Mouse (Mus musculus) naive thymus-derived CD4-positive, alpha-beta T cell, adult 2 months (primary cell): ENCODE results near the gene Hsd3b1.
"Not testable (repeated sequence)": the region's sequence is repeated elsewhere in the genome, so short reads cannot be mapped to it uniquely, and the experiment has no call there.

Experiments used
- DNase-seq: peaks from one replicate; pipeline ENCODE4 v3.0.0-alpha.2; 2011; ENCODE audit warnings: low read depth

The Hsd3b1 gene

DNA sequence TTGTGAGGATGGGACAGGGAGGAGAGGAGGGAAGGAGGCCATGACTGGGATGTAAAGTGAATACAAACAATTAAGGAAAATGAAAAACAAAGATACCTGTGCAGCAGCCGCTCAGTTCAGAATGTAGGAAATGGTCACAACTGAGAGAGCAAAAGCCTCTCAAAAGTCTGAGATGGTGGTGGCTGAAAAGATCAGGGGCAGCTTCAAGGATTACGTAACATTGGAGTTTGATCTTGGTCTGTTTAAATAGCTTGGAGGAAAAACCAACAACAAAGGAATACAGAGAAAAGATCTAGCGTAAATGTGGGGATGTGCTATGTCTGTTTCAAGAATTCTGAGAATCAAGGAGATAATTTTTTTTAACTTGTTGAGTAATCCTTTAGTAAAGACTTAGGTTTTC lies at the start of gene Hsd3b1:
TSS of gene Hsd3b1 (minus strand) at position 219 of the 400 bp plus-strand sequence.
- DNase-seq, result no peak

DNA sequence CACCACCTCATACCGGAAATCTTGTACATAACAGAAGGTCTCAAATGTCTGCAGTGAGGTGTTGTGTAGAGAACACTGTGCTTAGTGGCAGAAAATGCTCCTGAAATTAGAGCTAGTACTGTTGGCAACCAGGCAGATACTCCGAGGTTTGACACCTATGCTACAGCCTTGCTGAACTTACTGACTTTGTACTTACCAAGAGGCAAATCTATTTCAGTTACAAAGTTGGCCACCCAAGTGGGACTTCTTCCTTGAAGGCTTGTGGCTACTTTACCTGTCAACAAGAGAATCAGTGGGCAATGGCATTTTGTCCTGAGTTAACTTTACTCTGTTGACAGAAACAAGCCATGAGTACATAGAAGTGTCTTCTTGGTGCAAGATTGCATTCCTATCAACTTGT lies 38.0 kb upstream of the Hsd3b1 start:
- no peak for DNase-seq

DNA sequence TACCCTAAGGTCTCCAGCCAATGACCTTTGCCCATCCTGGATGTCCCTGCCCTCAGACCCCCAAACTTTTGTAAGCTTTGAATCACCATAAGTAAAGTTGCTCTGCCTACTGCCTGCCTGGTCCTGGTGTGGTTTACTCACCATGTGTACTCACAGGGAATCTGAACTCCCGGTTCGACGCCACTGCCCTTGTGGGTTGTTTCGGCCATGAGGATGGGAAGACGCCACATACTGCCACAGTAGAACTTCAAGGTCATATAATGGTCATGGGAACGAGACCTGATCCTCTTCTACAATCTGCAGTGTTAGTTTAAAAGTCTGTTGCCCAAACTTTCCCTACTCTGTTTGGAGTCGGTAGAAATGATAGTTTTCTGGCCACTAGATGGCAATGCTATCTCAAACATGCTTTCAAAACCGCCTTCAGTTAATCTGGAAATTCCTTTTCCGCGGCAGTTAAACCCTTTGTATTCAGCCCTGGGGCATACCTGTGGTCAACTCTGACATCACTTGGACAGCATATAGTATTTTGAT lies 35.5 kb upstream of the Hsd3b1 start:
- no peak for DNase-seq

DNA sequence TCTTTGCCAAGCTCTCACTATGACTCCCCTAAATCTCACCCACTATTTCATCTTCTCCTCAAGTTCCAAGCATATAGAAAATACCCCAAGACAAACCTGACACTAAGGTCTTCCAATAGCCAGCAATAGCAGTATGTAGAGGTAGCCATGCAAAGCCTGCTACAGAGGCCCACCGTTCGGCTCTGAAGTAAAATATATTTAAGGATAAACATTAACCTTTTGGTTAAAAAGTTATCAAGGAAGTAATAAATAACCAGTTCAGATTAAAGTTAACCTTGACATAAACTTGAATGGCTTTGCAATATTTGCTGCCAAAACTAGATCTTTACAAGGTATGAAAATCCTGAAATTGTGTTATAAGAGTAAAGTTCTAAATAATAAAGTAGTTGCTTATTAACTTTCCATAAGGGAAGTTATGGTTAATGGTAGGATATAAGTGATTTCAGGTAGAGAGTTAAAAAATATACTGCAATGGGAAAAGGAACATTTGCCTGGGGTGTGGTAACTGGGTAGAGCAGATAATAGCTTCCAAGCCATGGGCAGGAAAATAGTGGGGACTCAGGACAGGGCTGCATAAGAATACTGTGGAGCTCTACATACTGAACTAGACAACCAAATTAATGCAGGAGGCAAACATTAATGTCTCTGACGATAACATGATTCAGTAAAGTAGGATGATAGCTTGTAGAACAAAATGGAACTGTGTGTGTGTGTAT lies 33.6 kb upstream of the Hsd3b1 start, which contains the start of gene Hao2:
TSS of gene Hao2 (minus strand) at position 183 of the 716 bp plus-strand sequence.
- DNase-seq, result no peak

DNA sequence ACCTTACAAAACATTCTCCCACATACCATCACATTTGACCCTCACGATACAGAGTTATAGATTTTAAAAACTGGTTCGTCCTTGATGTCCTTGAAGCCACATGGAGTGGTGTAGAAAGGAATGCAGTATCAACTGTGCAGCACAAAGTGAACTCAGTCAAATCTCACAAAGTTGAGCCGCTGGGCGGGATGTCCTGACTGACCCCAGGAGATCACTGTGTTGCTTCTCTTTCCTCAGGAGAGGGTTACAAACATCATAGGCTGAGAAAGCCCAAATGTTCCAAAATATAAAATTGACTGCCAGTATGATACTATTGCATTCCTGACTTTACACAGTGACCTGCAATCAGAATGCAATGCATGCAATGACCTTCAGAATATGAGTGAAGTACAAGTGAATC lies 30.8 kb upstream of the Hsd3b1 start:
- DNase-seq, result no peak

DNA sequence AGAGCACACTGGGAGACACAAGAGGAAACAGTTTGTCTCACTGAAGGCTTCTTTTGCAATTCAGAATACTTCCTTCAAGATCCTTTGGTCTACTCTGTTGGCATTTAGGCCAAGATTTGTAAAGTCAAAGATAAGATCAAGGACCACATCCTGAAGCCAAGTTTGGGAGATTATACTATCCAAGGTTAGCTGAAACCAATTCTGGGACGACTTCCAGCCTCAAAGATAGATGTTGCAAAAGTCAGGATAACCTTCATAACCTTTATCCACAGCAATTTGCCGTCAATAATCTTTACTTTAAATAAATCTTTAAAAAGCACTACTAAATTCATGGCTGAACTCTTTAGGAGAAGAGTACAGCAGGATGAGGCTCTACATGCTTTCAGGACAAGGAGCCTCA lies 28.6 kb upstream of the Hsd3b1 start:
- no peak for DNase-seq

DNA sequence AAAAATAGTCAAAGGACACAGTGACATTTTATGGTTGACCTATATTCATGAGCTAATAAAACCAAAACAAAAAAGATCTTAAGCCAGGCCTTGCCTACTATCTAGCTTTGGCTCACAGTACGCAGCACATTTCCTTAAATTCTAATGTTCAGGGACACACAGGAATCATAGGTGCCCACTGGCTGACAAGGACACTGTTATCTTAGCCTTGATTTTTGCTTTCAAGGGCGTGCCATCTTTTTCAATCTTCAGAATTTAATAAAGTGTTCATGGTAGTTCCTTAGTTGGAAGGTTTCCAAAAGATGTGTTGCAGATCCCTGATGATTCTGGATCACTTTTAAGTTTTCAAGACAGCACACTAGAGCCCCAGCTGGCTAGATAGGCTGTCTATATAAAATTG lies 21.2 kb upstream of the Hsd3b1 start:
- DNase-seq, result no peak

DNA sequence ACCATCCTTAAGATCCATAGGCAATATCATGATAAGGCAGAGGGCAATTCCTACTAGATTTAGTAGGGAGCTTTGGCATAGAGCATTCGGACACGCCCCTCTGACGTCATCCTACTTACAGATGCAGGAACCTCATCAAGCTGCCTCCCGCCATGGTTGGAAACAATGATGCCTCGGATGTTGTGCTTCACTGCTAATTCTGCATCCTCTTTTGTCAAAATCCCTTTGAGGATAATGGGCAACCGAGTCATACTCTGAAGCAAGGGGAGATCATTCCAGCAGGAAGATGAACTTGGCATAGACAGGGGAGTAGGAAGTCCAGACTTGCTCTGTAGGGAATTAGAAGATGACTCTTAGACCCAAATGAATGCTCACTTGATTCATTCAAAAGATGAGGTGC lies 20.6 kb upstream of the Hsd3b1 start:
- no peak for DNase-seq

DNA sequence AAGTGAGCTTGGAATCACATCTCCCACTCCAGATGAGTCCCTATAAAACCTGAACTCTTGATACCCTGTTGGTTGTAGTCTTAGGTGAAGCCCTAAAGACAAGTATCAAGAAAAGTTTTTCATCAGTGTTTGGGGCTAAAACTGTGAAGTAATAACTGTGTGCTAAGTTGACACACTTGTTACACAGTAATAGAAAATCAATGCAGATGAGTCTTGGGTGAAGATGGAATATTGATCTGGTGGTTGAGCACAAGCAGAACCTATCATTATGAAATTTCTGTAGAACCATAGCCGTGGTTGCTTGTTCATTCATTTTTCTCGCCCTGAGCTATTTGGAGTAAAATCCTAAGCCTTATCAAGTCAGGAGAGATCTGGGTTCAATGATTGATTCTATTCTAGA lies 8.6 kb upstream of the Hsd3b1 start:
- no peak for DNase-seq

DNA sequence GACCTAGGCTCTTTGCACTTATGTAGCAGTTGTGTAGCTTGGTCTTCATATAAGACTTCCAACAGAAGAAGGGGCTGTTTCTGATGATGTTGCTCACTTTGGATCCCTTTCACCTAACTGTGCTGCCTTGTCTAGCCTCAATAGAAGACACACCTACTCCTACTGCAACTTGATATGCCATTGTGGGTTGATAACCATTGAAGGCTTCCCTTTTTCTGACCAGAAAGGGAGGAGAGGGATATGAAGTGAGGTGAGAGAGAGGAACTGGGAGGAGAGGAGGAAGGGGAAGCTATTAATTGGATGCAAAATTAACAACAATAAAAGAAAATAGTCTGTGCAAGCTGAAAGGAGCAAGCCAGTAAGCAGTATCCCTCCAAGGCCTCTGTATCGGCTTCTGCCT lies 3.2 kb upstream of the Hsd3b1 start:
- DNase-seq, result no peak

DNA sequence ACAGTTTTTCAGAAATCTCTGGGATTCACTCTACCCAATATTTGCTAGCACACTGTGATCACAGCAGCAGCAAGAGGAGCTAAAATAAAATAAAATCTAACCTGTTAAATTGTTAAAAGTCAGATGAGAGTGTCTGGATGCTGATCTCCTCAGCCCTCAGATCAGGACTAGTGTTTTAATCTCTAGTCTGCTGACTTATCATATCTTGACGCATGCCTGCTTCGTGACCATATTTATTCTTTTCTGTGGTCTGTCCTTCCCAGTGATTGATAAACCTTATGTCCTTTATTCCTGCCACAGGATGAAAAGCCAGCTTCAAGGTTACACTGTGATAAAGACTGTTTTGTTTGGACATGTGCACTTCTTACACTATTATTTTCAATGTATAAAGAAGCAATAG lies 1.5 kb downstream of the Hsd3b1 start:
- no peak for DNase-seq

DNA sequence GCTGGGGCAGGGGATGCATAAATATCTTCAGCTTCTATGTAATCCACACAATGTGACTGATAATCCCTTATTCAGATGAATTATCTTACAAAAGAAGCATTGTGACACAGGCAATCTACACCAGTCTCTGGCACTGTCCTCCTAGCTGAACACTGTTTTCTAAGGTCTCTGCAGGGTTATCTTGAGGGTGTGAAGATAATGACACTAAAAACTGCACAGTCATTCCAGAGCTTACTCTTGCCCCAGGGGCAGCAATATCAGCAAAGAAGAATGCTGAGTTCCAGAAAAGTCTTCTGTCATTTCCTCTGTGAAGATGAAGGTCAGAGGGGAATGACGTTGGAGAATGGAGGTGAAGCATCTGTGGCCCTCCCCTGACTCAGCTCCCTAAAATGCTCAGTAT lies 2.7 kb downstream of the Hsd3b1 start:
- DNase-seq, result no peak

DNA sequence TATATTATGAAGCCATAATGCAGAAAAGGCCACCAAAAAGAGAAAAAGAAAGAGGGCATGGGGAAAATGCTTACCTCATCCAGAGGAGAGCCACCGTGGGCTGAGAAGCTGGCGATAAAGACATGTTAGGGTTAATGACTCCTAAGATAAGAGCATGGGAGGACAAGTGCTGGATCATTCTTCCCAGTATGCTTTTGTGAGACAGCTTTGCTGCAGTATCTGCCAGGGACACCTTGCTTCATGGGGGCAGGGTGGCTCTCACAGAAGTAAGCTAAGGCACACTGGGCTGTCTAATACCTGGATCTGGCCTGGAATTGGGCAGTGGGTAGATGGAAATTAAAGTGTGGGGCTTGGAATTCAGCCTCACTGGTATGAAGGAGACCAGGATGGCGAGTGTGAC lies 4.4 kb downstream of the Hsd3b1 start:
- no peak for DNase-seq

DNA sequence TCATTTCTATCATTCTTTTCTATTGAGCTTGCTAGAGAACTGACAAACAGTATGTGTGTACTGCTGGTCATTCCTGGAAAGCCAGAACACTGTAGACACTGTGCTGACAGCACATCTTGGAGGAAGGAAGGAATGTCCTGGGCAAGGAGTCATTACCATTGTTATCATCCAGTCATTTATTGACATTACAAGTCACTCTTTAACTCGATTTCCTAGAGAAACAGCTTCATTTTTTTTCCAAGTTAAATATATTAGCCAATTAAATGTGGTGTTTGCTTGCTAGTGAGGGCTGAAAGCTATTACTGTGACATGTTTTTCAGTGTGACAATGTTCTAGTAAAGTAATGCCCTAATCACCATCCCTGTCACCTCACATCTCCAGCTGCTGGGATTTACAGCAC lies 5.9 kb downstream of the Hsd3b1 start:
- no peak for DNase-seq

DNA sequence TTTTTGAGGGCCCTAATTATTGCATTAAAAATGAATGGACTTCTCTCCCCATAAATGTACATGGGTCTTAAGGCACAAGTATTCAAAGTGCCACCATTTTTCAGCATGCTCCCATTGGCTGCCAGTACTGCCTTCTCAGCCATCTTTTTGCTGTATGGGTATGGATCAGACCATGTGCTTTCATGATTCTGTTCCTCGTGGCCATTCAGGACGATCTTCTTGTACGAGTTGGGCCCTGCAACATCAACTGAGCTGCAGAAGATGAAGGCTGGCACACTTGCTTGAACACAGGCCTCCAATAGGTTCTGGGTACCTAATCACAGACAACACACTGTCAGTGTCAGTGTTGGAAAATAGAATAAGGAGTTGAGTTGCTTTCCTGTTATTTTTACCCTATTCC lies 6.5 kb downstream of the Hsd3b1 start:
- DNase-seq, result no peak

DNA sequence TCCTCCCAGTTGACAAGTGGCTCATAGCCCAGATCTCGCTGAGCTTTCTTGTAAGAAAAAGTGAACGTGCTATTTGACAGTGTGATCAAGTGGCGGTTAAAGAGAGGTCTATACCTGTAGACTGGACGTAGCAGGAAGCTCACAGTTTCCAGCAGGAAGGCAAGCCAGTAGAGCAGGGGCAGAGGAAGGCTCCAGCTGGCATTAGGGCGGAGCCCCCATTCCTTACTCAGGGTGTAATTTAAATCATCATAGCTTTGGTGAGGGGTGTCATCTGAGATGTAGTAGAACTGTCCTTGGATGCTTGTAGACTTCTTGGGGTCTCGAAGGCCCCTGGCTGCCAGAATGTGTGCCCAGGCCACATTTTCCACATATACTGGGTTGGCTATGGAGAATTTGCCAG lies 7.0 kb downstream of the Hsd3b1 start:
- no peak for DNase-seq

DNA sequence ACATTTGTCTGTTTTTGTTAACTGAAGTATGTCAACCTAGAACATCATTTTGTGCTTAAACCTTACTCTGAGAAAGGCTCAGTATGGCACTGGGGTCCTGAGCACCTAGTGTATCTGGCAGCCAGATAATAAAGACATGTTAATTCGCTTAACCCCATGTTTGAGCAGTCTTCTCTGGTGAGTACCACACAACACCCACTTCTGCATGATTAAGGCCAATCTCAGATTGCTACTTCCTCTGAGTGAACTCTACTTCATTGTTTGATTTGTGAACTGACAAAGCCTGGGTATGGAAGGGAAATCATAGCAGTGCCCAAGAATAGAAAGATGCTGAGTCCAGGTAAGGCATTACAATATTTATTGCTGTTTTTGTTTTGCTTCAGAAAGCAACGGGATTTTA lies 7.7 kb downstream of the Hsd3b1 start:
- DNase-seq, result no peak

DNA sequence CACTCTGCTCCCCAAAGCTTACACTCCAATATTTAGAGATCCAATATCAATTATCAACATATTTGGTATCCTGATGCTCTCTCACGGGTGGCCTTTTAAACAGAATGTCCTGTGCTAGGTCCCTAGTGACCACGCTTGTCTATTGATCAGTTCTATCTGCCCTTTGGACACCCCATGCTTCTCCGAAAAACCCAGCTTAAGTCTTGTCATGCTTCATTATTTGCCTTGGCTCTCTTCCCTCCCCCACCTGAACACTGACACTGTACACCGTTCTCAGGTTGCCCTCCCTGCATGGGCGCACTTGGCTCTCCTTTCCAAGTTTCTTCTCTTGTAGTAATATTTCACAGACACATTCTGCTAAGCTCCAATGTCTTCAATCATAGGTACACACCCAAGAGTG lies 9.3 kb downstream of the Hsd3b1 start:
- DNase-seq, result no peak

DNA sequence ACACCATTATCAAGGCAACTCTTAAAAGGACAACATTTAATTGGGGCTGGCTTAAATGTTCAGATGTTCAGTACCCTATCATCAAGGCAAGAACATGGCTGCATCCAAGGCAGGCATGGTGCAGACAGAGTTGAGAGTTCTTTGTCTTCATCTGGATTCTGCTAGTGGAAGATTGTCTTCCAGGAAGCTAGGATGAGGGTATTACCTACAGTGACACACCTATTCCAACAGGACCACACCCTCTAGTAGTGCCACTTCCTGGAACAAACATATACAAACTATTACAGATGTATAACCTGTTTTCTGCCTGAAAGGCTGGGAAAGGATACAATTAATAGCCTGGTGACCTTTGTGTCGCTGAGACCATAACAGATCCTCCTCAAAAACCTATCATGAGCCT lies 10.7 kb downstream of the Hsd3b1 start:
- no peak for DNase-seq

DNA sequence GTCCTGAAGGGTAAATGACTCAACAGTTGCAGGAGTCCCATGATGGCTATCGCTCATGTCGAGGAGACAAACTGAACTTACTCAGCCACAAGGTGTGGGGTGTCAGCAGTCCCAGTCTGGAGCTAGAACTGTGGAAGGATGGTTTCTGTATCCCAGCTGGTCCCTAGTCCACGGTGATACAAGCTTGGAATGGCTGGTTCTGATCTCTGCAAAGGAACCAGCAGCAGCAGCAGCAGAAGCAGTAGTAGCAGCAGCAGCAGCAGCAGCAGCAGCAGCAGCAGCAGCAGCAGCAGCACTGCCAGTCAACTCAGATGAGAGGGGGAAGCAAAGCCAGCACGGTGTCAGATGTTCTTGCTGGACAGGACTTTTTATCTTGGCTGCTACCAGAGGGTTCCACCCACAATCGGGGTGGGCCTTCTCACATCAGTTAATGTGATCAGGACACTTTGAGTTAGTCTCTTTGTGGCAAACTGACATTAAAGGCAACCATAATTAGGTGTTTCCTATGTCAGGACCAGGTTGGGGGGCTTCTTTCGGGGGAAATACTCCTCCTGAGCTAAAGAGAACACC lies 45.4 kb downstream of the Hsd3b1 start, which contains the start of gene Hsd3b6:
TSS of gene Hsd3b6 (minus strand) at position 343 of the 570 bp plus-strand sequence.
- no peak for DNase-seq

DNA sequence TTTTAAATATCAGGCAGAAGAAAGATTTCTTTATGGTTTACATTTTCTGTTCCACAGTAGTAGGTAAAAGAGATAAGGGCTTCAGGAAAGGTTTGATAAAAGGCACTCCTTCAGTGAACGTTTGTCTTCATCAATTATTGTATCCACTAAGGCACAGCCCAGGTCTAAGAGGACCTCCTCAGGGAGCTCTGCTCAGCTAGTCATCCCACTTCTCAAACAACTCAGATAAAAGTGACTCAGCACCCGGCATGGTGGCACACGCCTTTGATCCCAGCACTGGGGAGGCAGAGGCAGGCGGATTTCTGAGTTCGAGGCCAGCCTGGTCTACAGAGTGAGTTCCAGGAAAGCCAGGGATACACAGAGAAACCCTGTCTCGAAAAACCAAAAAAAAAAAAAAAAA lies 46.9 kb downstream of the Hsd3b1 start:
- DNase-seq, result not testable (repeated sequence)

DNA sequence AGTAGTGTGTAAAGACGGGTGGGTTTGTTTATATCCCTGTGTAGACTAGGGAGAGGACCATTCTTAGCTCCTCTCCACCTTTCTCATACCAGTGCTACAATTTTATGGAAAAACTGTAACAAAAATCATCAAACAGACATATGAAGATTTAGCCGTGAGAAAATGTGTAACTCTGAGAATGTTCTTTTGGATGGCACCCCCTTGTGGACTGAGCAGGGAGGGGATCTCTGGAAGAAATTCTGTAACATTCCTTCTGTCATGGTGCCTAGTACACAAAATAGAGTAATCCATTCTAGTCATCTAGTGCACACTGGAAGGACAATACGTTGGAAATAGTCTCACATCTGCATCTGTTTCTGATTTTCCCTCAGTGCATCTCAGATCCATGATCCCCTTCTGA lies 54.6 kb downstream of the Hsd3b1 start:
- not testable (repeated sequence) for DNase-seq
